Mouse (Mus musculus) testis, adult 2 months (tissue): ENCODE measurements at regions not wholly inside any gene's neighbourhood (a gene's known extent, or its start where the extent isn't known, plus 50 kb on each side); places are given as distances from the start of the nearest gene placed in this dataset.

Source experiments
- CTCF ChIP-seq: fragments of 200-500 bp; IDR thresholded peaks from 2 replicates; pipeline ENCODE4 v1.5.1; 2012; ENCODE audit warnings: low read depth, mild to moderate bottlenecking, inconsistent platforms, low read length, moderate library complexity; ENCODE audit not compliant: control insufficient read depth, insufficient read depth, insufficient replicate concordance
- POLR2A ChIP-seq: fragments of 200-500 bp; IDR thresholded peaks from 2 replicates; pipeline ENCODE4 v1.6.1; 2012; ENCODE audit warnings: low read depth, mild to moderate bottlenecking, inconsistent platforms, low read length, moderate library complexity; ENCODE audit not compliant: control insufficient read depth

GRCm38 (mm10) chr4:32170460-32171192 is 68.0 kb upstream of the Bach2 start:
- TF ChIP-seq POLR2A, result no peak
- TF ChIP-seq CTCF, result no peak
